Mouse (Mus musculus): ENCODE measurements around the gene Crip1. TPM values are rescaled to one million over a fixed set of nuclear protein-coding genes. Genes with fewer than 3 reads are reported as not detected.

Crip1 gene
- polyA plus RNA-seq, 1 experiment, result 53.9 TPM

- DNase-seq (ENCODE audit: low read depth), result no peak
- no peak for TF ChIP-seq CTCF (IDR thresholded peaks at IDR 0.05; ENCODE audit: borderline replicate concordance, extremely low read depth, insufficient read depth, insufficient read length)
- TF ChIP-seq POLR2A (IDR thresholded peaks at IDR 0.05; ENCODE audit: borderline replicate concordance, extremely low read depth, insufficient read depth, insufficient read length, poor library complexity, severe bottlenecking), result no peak
These were observed 39.7 kb upstream of the Crip1 start for GRCm38 (mm10) chr12:113106386-113106785.

- TF ChIP-seq POLR2A (IDR thresholded peaks at IDR 0.05; ENCODE audit: borderline replicate concordance, extremely low read depth, insufficient read depth, insufficient read length, poor library complexity, severe bottlenecking) (no peak), CTCF (IDR thresholded peaks at IDR 0.05; ENCODE audit: borderline replicate concordance, extremely low read depth, insufficient read depth, insufficient read length) (no peak)
- no peak for DNase-seq (ENCODE audit: low read depth)
These were observed 38.5 kb upstream of the Crip1 start for GRCm38 (mm10) chr12:113107431-113108124.

GRCm38 (mm10) chr12:113108528-113109283, 37.4 kb upstream of the Crip1 start:
- no peak for TF ChIP-seq POLR2A (IDR thresholded peaks at IDR 0.05; ENCODE audit: borderline replicate concordance, extremely low read depth, insufficient read depth, insufficient read length, poor library complexity, severe bottlenecking)
- no peak for TF ChIP-seq CTCF (IDR thresholded peaks at IDR 0.05; ENCODE audit: borderline replicate concordance, extremely low read depth, insufficient read depth, insufficient read length)
- DNase-seq (ENCODE audit: low read depth), result no peak

- DNase-seq (ENCODE audit: low read depth), result no peak
- TF ChIP-seq CTCF (IDR thresholded peaks at IDR 0.05; ENCODE audit: borderline replicate concordance, extremely low read depth, insufficient read depth, insufficient read length), result no peak
- TF ChIP-seq POLR2A (IDR thresholded peaks at IDR 0.05; ENCODE audit: borderline replicate concordance, extremely low read depth, insufficient read depth, insufficient read length, poor library complexity, severe bottlenecking), result no peak
These were observed 36.3 kb upstream of the Crip1 start for GRCm38 (mm10) chr12:113109801-113110200.

GRCm38 (mm10) chr12:113114141-113114540, 32.0 kb upstream of the Crip1 start:
- TF ChIP-seq POLR2A (IDR thresholded peaks at IDR 0.05; ENCODE audit: borderline replicate concordance, extremely low read depth, insufficient read depth, insufficient read length, poor library complexity, severe bottlenecking), result no peak
- no peak for TF ChIP-seq CTCF (IDR thresholded peaks at IDR 0.05; ENCODE audit: borderline replicate concordance, extremely low read depth, insufficient read depth, insufficient read length)

GRCm38 (mm10) chr12:113114856-113115538, 31.1 kb upstream of the Crip1 start:
- DNase-seq (ENCODE audit: low read depth), result no peak
- TF ChIP-seq CTCF (IDR thresholded peaks at IDR 0.05; ENCODE audit: borderline replicate concordance, extremely low read depth, insufficient read depth, insufficient read length), result no peak
- TF ChIP-seq POLR2A (IDR thresholded peaks at IDR 0.05; ENCODE audit: borderline replicate concordance, extremely low read depth, insufficient read depth, insufficient read length, poor library complexity, severe bottlenecking), result no peak

More at GRCm38 (mm10) chr12:113114141-113114540, 32.0 kb upstream of the Crip1 start:
- no peak for DNase-seq (ENCODE audit: low read depth)

- peak; percentile 85 for DNase-seq (ENCODE audit: low read depth)
- TF ChIP-seq CTCF (IDR thresholded peaks at IDR 0.05; ENCODE audit: borderline replicate concordance, extremely low read depth, insufficient read depth, insufficient read length) (peak; percentile 88; the same call in 1 of the 2 replicates), POLR2A (IDR thresholded peaks at IDR 0.05; ENCODE audit: borderline replicate concordance, extremely low read depth, insufficient read depth, insufficient read length, poor library complexity, severe bottlenecking) (no peak)
These were observed 26.4 kb upstream of the Crip1 start for GRCm38 (mm10) chr12:113119516-113120410.

- DNase-seq (ENCODE audit: low read depth), result no peak
- TF ChIP-seq CTCF (IDR thresholded peaks at IDR 0.05; ENCODE audit: borderline replicate concordance, extremely low read depth, insufficient read depth, insufficient read length), result no peak
These were observed 21.4 kb upstream of the Crip1 start for GRCm38 (mm10) chr12:113124726-113125125.

GRCm38 (mm10) chr12:113130732-113131131, 15.4 kb upstream of the Crip1 start:
- no peak for TF ChIP-seq POLR2A (IDR thresholded peaks at IDR 0.05; ENCODE audit: borderline replicate concordance, extremely low read depth, insufficient read depth, insufficient read length, poor library complexity, severe bottlenecking)
- TF ChIP-seq CTCF (IDR thresholded peaks at IDR 0.05; ENCODE audit: borderline replicate concordance, extremely low read depth, insufficient read depth, insufficient read length), result no peak
- DNase-seq (ENCODE audit: low read depth), result no peak

- TF ChIP-seq POLR2A (IDR thresholded peaks at IDR 0.05; ENCODE audit: borderline replicate concordance, extremely low read depth, insufficient read depth, insufficient read length, poor library complexity, severe bottlenecking) (no peak), CTCF (IDR thresholded peaks at IDR 0.05; ENCODE audit: borderline replicate concordance, extremely low read depth, insufficient read depth, insufficient read length) (no peak)
- no peak for DNase-seq (ENCODE audit: low read depth)
These were observed 14.5 kb upstream of the Crip1 start for GRCm38 (mm10) chr12:113131601-113132000.

Measured in brain, embryonic 14.5 days (tissue).